18 mouse cellular contexts compared by ENCODE assay signal in the genomic region with DNA sequence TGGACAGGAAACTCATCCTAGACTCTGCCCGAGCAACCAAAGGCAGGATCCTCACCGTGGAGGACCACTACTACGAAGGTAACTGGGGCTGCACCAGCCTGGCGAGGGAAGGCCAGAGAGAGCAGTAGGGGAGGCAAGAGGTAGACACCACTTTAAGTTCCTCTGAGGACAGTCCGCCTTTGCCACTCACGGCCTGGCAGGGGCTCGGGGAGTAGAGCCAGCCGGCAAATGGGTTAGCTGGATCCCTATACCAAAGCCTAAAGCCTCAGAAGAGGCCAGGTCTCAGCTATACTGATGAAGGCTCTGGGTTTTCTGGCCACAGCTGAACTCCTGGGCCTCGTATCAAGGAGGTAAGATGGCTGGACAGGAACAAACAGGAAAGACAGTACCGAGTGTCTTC.
"Had no signal": no experiment of that assay in that cellular context is flagged by ENCODE, and none has a peak within 500 bp of the region (broad histone marks: within the 10 kb centered on the region; RNA-seq: fewer than 3 reads in every experiment).

No protein-coding gene starts in this region.

- H3K27me3 ChIP-seq: midbrain, embryonic 12.5 days; neural tube, embryonic 13.5 days; neural tube, embryonic 15.5 days had no signal

- H3K9ac ChIP-seq: lung, embryonic 14.5 days; midbrain, embryonic 12.5 days; neural tube, embryonic 13.5 days; neural tube, embryonic 15.5 days had no signal

- H3K9me3 ChIP-seq: midbrain, embryonic 10.5 days; midbrain, embryonic 12.5 days; neural tube, embryonic 13.5 days; neural tube, embryonic 15.5 days had no signal

- H3K27ac ChIP-seq: midbrain, embryonic 10.5 days; midbrain, embryonic 12.5 days; neural tube, embryonic 13.5 days; neural tube, embryonic 15.5 days had no signal

- H3K4me3 ChIP-seq: midbrain, embryonic 10.5 days; midbrain, embryonic 12.5 days; myocyte; neural tube, embryonic 13.5 days; neural tube, embryonic 15.5 days had no signal

- H3K4me1 ChIP-seq: midbrain, embryonic 12.5 days; neural tube, embryonic 13.5 days; neural tube, embryonic 15.5 days had no signal

- ATAC-seq: midbrain, embryonic 16.5 days had no signal

- DNase-seq: lung, embryonic 14.5 days; lung, postnatal 10 days; lung, postnatal 4 days; midbrain, embryonic 14.5 days; retina, postnatal 1 day; right cerebral cortex, adult 18-20 months; right cerebral cortex, postnatal 25 days; right cerebral cortex, postnatal 4 days; spleen, adult 18-20 months; thymus, adult 18-20 months; thymus, postnatal 14 days; thymus, postnatal 36 days had no signal

- H3K4me2 ChIP-seq: lung, embryonic 14.5 days; midbrain, embryonic 12.5 days; neural tube, embryonic 13.5 days; neural tube, embryonic 15.5 days had no signal
